Mouse (Mus musculus): ENCODE measurements at regions not wholly inside any gene's neighbourhood (a gene's known extent, or its start where the extent isn't known, plus 50 kb on each side); places are given as distances from the start of the nearest gene placed in this dataset.

GRCm38 (mm10) chr4:9095646-9096045 lies 856.8 kb upstream of the Car8 start:
- no peak for ATAC-seq (replicated peaks; ENCODE audit: low FRiP score, poor library complexity, severe bottlenecking)

DNA sequence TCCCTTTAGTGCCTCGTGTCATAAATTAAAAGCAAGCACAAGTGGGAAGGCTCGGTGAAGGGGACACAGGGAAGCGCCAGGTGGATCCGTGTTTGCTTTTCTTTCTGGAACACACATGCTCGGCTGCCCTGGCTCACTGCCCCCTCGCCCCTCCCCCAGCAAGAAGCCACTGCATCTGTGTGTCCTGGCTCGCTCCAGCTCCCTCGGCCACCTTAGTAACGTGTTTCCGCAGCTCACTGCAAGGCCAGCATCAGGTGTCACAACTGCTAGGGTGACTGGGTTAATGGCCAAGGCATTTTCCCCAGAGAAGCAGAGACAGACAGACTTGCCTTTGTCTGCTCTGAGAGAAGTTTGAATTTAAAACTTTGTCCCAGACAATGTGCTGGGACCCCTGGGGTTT lies 855.7 kb upstream of the Car8 start:
- no peak for ATAC-seq (replicated peaks; ENCODE audit: low FRiP score, poor library complexity, severe bottlenecking)

GRCm38 (mm10) chr4:9094076-9094475 lies 855.2 kb upstream of the Car8 start:
- no peak for ATAC-seq (replicated peaks; ENCODE audit: low FRiP score, poor library complexity, severe bottlenecking)

DNA sequence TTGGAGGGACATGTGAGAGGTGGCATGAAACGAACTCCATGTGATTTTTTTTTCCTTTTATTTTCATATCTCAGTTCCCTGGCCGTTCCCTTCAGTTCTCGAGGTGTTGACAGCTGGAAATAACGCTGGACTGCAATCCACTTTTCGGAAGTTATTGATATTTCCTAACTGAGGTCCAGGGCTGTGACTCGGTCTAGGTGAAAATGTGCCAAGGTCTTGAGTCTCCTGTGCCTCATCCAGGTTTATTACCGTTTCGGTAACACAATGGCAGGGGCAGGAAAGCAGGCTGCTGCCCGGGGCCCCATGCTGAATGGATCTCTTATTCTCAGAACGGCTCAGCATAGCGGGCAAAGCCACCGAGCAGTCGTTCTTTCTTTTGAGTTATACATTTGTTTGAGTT lies 844.7 kb upstream of the Car8 start:
- ATAC-seq (replicated peaks; ENCODE audit: low FRiP score, poor library complexity, severe bottlenecking), result no peak

- ATAC-seq (replicated peaks; ENCODE audit: low FRiP score, poor library complexity, severe bottlenecking), result no peak
Measured at GRCm38 (mm10) chr4:9081701-9082562, 843.1 kb upstream of the Car8 start.

DNA sequence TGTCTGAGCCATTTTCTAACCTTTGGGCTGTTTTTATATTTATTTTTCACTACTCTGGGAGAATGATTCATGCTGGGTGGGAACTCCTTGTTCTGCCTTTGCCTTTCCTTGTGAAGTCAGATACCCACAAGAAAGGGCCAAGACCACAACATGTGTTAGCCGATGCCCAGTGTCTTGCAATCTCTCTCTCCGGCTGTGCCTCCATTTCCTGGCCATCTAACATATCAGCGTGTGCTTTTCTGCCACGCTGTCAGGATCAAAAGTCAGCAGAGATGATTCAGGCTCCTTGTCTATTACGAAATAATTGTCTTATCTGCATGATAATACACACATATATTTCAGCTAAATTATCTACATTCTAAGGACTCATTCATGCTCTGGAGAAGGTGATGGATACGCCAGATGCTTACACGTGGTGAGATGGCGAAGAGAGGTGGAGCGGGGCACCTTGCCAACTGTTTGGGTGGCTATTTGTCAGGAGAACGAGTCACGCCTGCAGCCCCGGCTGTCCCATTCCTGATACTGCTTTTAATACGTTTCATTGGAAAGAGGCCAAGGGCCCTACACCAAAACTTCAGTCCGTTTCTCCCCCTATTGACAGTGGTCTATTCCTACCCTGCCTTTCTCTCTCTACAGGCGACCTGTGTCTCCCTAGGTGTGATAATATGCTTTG lies 842.1 kb upstream of the Car8 start:
- no peak for ATAC-seq (replicated peaks; ENCODE audit: low FRiP score, poor library complexity, severe bottlenecking)

GRCm38 (mm10) chr4:9079828-9080245 lies 841.0 kb upstream of the Car8 start:
- no peak for ATAC-seq (replicated peaks; ENCODE audit: low FRiP score, poor library complexity, severe bottlenecking)

- no peak for ATAC-seq (replicated peaks; ENCODE audit: low FRiP score, poor library complexity, severe bottlenecking)
Measured at GRCm38 (mm10) chr4:9074447-9074846, 835.6 kb upstream of the Car8 start.

DNA sequence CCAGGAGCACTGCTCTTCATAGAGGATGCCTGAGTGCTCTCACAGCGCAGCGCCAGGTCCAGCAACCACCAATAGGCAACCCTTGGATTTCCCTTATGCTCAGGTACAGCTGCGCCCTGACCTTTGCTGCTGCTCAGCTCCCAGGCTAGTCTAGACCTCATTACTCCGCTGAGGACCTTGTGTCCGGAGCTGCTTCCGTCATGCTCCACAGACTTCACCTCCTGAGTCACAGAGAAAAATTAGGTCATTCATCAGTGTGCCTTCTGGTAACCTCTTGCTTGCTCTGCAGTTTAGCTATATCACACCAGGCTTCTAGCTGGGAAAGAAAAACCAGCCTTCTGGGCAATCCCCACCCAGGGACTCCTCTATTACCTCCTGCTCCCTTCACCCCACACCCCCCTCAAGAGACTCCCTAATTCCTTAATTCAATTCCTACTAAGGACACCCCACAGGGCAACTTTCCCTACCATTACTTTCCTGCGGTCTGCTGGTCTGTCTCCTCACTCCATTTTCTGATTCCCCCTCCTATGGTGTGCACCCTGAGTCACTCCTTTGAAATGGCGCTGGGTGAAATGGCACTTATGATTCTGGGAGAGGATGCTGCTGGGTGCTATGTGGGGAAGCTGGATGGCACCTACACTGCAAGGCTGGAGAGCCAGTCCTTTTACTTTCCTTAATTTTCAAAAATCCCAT lies 835.0 kb upstream of the Car8 start:
- ATAC-seq (replicated peaks; ENCODE audit: low FRiP score, poor library complexity, severe bottlenecking), result no peak

DNA sequence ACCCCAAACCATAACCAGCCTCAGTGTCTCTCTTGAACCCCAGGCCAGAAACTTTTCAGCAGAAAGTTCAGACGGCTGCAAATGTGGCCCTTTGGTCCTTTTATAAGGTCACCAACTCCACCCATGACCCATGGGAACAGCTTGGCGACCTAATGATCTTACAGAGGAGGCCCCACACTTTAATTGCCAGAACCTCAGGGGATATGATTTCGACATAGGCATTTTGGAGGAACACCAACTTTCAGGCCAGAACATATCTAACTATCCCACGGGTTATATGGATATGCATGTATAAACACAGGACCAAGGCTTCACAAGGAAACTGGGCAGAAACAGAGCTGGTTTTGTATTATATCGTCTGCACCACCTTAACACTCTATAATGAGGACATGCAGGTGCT lies 833.5 kb upstream of the Car8 start:
- no peak for ATAC-seq (replicated peaks; ENCODE audit: low FRiP score, poor library complexity, severe bottlenecking)

DNA sequence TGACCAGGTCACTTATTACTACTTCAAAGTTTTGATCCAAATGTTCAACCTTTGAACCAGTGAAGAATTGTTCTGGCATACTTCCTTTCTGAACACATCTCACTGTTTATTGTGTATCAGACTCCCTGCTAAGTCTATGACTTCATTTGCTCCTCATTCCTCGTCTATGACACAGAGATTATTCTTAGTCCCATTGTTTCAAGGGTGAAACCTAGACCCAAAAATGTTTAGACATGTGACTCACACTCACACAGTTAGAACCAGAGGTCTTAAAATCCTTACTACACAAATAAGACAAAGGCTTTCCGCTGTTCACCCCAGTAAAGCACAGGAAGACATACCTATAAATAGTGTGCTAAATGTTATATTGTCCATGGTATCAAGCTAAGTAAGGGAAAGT lies 829.0 kb upstream of the Car8 start:
- ATAC-seq (replicated peaks; ENCODE audit: low FRiP score, poor library complexity, severe bottlenecking), result no peak

DNA sequence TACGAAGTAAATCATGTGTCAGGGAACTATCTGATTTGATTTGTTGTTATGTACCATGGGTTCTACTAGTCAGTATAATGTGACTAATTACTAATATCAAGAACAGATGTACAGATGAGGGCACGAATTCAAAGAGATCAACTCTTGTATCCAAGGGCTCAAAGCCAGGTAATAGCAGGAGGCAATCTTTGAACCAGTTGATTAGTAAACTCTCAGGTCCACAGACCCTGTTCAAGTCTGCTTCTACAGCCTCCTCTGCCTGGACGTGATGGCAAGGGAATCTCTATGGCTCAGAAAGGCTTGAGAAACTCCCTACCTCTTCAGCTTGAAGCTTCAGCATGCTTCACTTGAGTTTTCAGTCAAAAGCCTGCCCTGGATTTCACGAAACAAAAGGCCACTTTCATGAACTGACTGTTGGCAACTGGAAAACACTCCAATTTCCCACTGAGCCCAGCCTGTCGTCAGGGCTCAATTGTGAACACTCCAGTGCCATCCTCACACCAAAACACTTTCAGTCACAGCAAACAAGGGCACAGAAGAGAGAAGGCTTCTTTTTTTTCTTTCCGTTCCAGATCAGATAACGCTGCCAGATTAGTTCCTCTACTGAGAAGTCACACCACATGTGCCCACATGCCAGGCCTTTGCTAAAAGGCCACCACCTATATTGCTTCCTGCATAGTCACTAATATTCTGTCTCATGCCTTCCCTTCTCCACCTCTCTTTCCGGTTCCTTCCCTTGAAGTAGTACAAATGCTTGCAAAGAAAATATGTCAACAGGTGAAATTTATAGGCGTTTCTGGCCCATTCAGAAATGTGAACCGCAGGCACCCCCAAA lies 827.4 kb upstream of the Car8 start:
- no peak for ATAC-seq (replicated peaks; ENCODE audit: low FRiP score, poor library complexity, severe bottlenecking)

- no peak for ATAC-seq (replicated peaks; ENCODE audit: low FRiP score, poor library complexity, severe bottlenecking)
Measured at GRCm38 (mm10) chr4:9061941-9062340, 823.1 kb upstream of the Car8 start.

GRCm38 (mm10) chr4:9060221-9060620 lies 821.4 kb upstream of the Car8 start:
- no peak for ATAC-seq (replicated peaks; ENCODE audit: low FRiP score, poor library complexity, severe bottlenecking)

DNA sequence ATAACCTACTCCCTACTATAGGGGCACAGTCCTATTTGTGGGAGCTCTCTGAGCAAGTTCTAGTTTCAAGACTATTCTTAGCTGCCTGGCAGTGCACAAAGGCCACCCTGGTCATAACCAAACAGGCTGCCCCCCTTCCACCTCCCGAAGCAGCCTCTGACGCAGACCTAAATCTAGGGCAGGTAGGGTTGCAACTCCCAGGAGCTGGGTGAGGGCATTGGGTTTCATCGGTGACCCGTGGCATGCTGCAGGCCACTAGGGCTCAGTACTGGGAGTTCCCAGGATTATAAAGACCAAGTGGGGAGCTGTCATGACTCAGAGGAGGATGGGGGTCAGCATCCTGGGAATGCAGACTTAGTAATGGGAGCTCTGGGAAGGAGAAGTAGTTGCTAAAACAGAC lies 818.8 kb upstream of the Car8 start:
- no peak for ATAC-seq (replicated peaks; ENCODE audit: low FRiP score, poor library complexity, severe bottlenecking)

GRCm38 (mm10) chr4:9057113-9057512 lies 818.3 kb upstream of the Car8 start:
- no peak for ATAC-seq (replicated peaks; ENCODE audit: low FRiP score, poor library complexity, severe bottlenecking)

DNA sequence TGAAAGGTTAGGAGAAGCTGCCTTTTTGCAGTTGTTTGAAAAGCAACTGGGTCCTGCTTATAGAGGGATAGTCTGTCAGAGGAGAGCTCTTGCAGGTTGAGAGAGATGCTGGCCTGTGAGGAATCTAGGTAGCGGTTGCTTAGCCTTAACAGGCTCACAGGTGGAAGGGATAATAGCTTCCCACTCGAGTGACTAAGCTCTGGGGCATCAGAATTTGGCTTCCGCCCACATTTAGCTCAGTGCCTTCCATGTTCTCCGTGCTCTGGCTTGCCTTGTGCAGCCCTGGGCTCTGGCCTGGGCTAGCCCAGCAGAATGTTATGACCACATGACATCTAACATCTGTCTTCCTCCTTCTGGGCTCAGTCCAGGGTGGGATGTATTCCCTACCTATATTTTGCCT lies 817.0 kb upstream of the Car8 start:
- no peak for ATAC-seq (replicated peaks; ENCODE audit: low FRiP score, poor library complexity, severe bottlenecking)

DNA sequence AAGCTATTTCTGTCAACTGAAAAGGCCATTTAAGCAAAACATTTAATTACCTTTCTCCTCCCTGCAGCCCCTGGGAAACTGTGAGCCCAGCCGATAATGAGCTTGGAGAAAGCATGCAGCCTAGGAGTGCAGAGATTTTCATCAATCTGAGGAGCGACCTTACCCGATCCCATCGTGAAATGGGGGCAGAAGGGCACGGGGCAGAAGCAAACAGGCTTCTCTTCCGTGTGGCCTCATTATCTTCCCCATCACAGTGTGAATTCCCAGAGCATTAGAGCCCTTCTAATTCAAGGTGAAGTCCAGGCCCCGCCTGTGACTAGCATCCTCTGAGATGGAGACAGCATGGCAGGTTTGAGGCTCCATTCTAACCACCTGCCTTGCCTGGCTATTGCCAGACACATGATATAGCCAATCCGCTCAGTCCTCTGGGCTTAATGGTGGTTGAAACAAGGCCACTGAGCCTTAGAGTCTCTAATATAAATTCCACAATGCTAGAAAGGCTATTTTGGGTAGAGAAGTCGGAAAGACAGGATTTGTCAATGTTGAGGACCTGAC lies 816.5 kb upstream of the Car8 start:
- ATAC-seq (replicated peaks; ENCODE audit: low FRiP score, poor library complexity, severe bottlenecking), result no peak

- no peak for ATAC-seq (replicated peaks; ENCODE audit: low FRiP score, poor library complexity, severe bottlenecking)
Measured at GRCm38 (mm10) chr4:9048817-9049216, 810.0 kb upstream of the Car8 start.

GRCm38 (mm10) chr4:9047151-9047550 lies 808.3 kb upstream of the Car8 start:
- ATAC-seq (replicated peaks; ENCODE audit: low FRiP score, poor library complexity, severe bottlenecking), result no peak
